Mouse (Mus musculus) midbrain, postnatal 0 days (tissue): ENCODE measurements at regions not wholly inside any gene's neighbourhood (a gene's known extent, or its start where the extent isn't known, plus 50 kb on each side); places are given as distances from the start of the nearest gene placed in this dataset.

Source experiments
- ATAC-seq: fragments of 200-750 bp; cut with Nextera tagmentation; 2 replicates; pipeline ENCODE4 v1.8.0; 2017; ENCODE audit warnings: moderate number of reproducible peaks, mild to moderate bottlenecking, moderate TSS enrichment, moderate library complexity; ENCODE audit not compliant: low FRiP score
- DNase-seq: peaks from one replicate; pipeline ENCODE4 v3.0.0-alpha.2; 2015; ENCODE audit warnings: low spot score
- H3K27ac ChIP-seq: fragments of 300-500 bp; sonication (generic); 2 replicates; pipeline ENCODE4 v1.5.1; 2014; ENCODE audit warnings: low read depth, mild to moderate bottlenecking, low read length, mixed read lengths
- H3K27me3 ChIP-seq: fragments of 300-500 bp; sonication (generic); 2 replicates; pipeline ENCODE4 v1.6.1; 2014; ENCODE audit warnings: low read length, control low read depth, mixed read lengths; ENCODE audit not compliant: insufficient read depth
- H3K36me3 ChIP-seq: fragments of 300-500 bp; sonication (generic); 2 replicates; pipeline ENCODE4 v1.6.1; 2014; ENCODE audit warnings: low read length, control low read depth, mixed read lengths; ENCODE audit not compliant: insufficient read depth
- H3K4me1 ChIP-seq: fragments of 300-500 bp; sonication (generic); 2 replicates; pipeline ENCODE4 v1.6.1; 2014; ENCODE audit warnings: mild to moderate bottlenecking, control low read depth, antibody characterized with exemption, low read length, mixed read lengths; ENCODE audit not compliant: insufficient read depth
- H3K4me2 ChIP-seq: fragments of 300-500 bp; sonication (generic); 2 replicates; pipeline ENCODE4 v1.6.1; 2014; ENCODE audit warnings: low read depth, mild to moderate bottlenecking, low read length, mixed read lengths; ENCODE audit not compliant: poor library complexity, severe bottlenecking
- H3K4me3 ChIP-seq: fragments of 300-500 bp; sonication (generic); 2 replicates; pipeline ENCODE4 v1.5.1; 2014; ENCODE audit warnings: low read depth, mild to moderate bottlenecking, low read length, moderate library complexity
- H3K9ac ChIP-seq: fragments of 300-500 bp; sonication (generic); replicated peaks from 2 replicates; pipeline ENCODE4 v1.6.1; 2014; ENCODE audit warnings: mild to moderate bottlenecking, low read length, moderate library complexity, mixed read lengths; ENCODE audit not compliant: poor library complexity, severe bottlenecking
- H3K9me3 ChIP-seq: fragments of 300-500 bp; sonication (generic); 2 replicates; pipeline ENCODE4 v1.6.1; 2016; ENCODE audit warnings: low read length, control low read depth
- CTCF ChIP-seq: IDR thresholded peaks from 2 replicates; pipeline ENCODE4 v1.5.1; 2016; ENCODE audit warnings: antibody characterized with exemption, mild to moderate bottlenecking
- WGBS: fragments of 180-500 bp; shearing (Covaris S2); extraction: QIAGEN DNeasy Blood & Tissue Kit; methylation state at CpG from one replicate; pipeline ENCODE4 v1.1.7; 2014; 5-methylcytosine and 5-hydroxymethylcytosine counted together

DNA sequence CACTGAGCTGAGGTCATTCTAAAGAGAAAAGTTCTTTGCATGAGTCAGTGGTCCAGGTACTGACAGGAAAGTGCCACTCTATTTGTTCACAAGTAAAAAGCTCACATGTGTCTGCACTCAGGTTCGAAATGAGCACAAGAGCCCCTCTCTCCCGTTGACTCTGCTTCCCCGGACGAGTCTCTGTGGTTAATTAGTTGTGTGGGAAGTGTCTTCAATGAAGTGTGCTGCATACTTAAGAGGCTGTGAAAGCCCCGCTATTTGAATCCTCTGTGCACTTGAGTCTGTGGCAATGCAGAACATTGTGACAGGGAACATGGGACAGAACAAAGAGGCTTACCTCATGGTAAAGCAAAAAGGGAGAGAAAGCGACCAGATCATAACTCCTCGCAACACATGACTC lies 297.0 kb downstream of the Ostf1 start:
- Histone ChIP-seq H3K4me3 (no peak overlapping the region), H3K4me2 (no peak overlapping the region), H3K9ac (no peak overlapping the region), H3K36me3 (no peaks in the 10 kb centered on the region), H3K27me3 (no peaks in the 10 kb centered on the region), H3K27ac (no peak overlapping the region), H3K4me1 (no peaks in the 10 kb centered on the region), H3K9me3 (no peaks in the 10 kb centered on the region)
- DNase-seq (no peak), ATAC-seq (no peak)
- no peak for TF ChIP-seq CTCF
- 55% methylated on average over 7 of the region's 7 CpGs for WGBS

DNA sequence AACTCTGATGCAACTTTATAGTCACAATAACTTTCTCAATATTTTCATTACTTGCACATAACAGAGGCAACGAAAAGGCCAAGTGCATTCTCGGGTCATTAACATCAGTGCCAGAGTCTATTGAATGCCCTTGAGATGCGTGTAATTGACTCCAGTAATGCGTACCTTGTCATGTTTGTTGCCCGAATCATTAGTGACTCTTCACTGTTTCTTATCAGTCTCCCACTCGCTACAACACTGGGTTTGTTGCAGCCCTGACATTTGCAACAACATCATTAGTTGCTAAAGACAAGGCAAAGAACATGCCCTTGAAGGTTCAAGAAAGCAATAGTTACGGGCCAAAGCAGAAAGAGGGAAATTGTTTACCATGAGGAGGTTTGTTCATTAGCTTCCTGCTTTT lies 299.8 kb downstream of the Ostf1 start:
- WGBS = 66% methylated on average over 7 of the region's 7 CpGs
- no peak overlapping the region for H3K9ac ChIP-seq

DNA sequence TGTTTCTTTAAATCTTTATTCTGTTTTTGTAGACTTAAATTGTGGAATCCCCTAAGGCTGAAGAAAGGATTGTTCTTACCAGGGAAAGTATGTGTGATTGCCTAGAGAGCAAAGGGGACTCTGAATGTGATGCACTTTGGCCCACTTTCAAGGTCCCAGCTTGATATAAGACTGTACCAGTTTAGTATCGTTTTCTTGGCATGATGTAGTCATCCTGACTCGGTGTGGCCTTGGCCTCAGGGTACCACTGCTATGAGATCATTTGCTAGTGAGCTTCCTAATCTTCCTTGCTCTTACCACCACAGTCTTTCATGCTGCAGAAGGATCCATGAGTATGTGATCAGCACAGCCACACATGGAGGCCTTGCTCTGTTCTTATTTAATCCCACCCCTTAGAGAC lies 302.2 kb downstream of the Ostf1 start:
- ATAC-seq (no peak), DNase-seq (no peak)
- Histone ChIP-seq H3K9me3 (no peaks in the 10 kb centered on the region), H3K4me1 (no peaks in the 10 kb centered on the region), H3K4me2 (no peak overlapping the region), H3K27ac (no peak overlapping the region), H3K4me3 (no peak overlapping the region), H3K27me3 (no peaks in the 10 kb centered on the region), H3K36me3 (no peaks in the 10 kb centered on the region), H3K9ac (no peak overlapping the region)
- 77% methylated on average over 2 of the region's 2 CpGs for WGBS
- no peak for TF ChIP-seq CTCF

More for the DNA sequence above, 299.8 kb downstream of the Ostf1 start:
- Histone ChIP-seq H3K27me3 (no peaks in the 10 kb centered on the region), H3K27ac (no peak overlapping the region), H3K4me3 (no peak overlapping the region), H3K9me3 (no peaks in the 10 kb centered on the region), H3K4me1 (no peaks in the 10 kb centered on the region), H3K4me2 (no peak overlapping the region), H3K36me3 (no peaks in the 10 kb centered on the region)
- ATAC-seq (no peak), DNase-seq (peak; percentile 6)
- no peak for TF ChIP-seq CTCF

DNA sequence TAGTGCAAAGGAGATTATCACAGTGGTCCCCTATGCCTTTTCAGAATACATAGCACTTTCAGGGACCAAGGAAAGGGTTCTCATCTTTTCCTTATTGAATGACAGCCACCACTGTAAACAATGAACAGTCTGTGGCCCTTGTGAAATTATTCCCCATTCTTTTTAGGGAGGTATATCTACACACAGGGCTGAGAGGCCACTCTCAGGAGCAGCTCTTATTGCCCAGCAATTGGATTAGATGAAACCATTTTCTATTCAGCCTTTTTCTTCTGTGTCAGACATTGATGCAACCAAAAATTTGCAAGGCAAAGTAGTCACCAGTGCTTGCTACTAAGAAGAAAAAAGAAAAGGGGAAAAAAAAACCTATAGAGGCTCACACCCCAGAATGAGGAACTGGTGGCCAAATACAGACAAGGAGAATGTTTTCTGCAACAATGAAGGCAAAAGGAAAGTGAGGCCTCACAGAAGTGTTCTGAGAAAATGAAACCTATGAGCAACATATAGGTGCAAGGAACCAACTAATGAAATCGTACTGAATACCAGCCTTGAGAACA lies 313.2 kb downstream of the Ostf1 start:
- Histone ChIP-seq H3K4me2 (no peak overlapping the region), H3K9me3 (no peaks in the 10 kb centered on the region), H3K4me1 (no peaks in the 10 kb centered on the region), H3K4me3 (no peak overlapping the region), H3K9ac (no peak overlapping the region), H3K27me3 (no peaks in the 10 kb centered on the region), H3K36me3 (no peaks in the 10 kb centered on the region), H3K27ac (no peak overlapping the region)
- ATAC-seq (no peak), DNase-seq (no peak)
- WGBS = 55% methylated on average over 1 of the region's 1 CpGs
- no peak for TF ChIP-seq CTCF

DNA sequence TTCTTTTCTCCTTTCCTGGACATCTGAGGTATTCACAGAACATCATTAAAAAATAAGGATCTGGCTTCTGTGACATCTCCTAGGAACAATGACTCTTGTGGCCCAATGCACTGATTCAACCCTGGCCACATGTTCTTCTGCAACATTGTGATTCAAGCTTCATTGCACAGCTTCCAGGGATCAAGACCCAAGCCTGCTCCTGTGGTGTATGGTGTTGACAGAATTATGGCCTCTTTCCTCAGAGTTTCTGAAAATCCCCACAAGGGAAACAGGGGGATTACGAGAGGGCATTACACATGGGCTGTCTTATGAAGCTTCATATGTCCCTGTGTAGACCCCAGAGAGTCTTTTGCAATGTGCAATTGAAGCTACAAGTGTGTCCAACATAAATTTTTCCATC lies 358.2 kb downstream of the Ostf1 start:
- 83% methylated on average over 1 of the region's 1 CpGs for WGBS
- Histone ChIP-seq H3K27ac (no peak overlapping the region), H3K36me3 (no peaks in the 10 kb centered on the region), H3K4me2 (no peak overlapping the region), H3K4me3 (no peak overlapping the region), H3K27me3 (no peaks in the 10 kb centered on the region), H3K4me1 (no peaks in the 10 kb centered on the region), H3K9me3 (no peaks in the 10 kb centered on the region), H3K9ac (no peak overlapping the region)
- DNase-seq (no peak), ATAC-seq (no peak)
- no peak for TF ChIP-seq CTCF

DNA sequence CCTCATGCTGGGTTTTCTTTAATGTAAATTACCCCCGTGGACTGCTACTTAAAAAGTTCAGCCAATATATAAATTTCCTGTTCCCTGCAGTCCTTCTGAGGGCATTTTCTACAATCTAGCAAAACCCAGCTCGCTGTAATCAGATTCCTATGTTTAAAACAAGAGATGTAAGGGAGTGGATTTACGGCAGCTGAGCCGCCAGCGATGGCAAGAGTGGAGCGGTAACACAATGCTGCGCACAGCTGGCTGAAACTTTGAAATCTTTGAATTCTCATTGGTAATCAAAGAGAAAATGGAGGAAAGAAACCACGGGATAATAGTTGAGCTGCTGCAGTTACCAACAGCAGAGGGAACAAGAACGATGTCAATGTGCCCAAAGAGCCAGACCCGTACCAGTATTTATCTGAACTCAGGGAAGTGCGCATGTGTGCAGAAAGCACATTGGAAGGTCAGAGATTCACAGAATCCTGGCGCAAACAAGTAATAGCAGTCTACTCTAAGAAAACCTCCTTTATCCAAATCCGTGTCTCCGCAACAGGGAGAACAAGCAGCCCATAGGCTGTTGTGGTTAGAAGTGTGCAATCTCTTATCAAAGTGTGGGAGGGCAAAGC lies 376.4 kb downstream of the Ostf1 start:
- Histone ChIP-seq H3K4me3 (peak overlapping the region; percentile 14), H3K36me3 (no peaks in the 10 kb centered on the region), H3K9me3 (no peaks in the 10 kb centered on the region), H3K27ac (no peak overlapping the region), H3K4me1 (no peaks in the 10 kb centered on the region), H3K9ac (no peak overlapping the region), H3K27me3 (no peaks in the 10 kb centered on the region), H3K4me2 (peak overlapping the region; percentile 32)
- 55% methylated on average over 14 of the region's 14 CpGs for WGBS
- DNase-seq (no peak), ATAC-seq (no peak)
- no peak for TF ChIP-seq CTCF
